Mouse (Mus musculus): ENCODE results near the gene Fuk.

DNA sequence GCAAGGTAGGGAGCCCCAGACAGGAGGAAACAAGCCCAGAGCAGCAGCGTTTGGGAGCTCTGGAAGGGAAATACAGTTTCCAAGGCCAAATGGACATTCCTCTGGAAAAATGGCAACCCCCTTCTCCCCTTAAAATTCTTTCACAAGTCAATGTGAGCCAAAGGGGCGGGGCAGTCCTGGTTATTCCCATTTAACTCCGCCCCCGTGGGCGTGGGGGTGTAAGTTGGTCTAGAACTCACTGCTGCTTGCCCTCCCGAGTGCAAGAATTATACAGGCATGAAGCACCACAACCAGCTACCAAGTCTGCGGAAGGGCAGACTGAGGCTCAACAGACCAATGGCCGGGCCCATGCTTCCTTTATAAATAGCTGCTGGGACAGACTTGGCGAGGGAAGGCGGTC, 7.4 kb downstream of the Fuk start:
- TF ChIP-seq GATA2 (IDR thresholded peaks at IDR 0.05; ENCODE audit: borderline replicate concordance, low read depth, low read length) (no peak), CTCF (IDR thresholded peaks at IDR 0.05; ENCODE audit: low read depth, low read length) (no peak)

Measured in G1E (cell line).